23 mouse cellular contexts compared by ENCODE assay signal in the genomic region with DNA sequence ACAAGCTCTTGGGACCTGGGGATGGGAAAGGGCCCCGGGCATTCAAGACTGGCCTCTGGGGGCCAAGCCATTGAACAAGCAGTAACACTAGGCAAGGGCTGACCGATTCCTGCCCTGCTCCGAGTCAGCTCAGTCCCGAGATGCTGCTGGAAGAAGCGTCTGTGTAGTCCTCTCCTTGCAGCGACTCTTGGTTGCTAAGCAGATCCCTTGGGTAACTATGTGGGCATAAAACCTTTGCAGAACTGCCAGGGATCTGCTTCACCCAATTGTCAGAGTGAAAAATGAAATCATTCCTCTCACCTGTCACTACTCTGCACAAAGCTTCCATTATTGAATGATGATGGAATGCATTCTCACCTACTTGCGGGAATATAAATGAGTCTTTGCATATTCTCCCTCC.
DNase-seq lines count a peak whose midpoint lies in the region; ATAC-seq and TF ChIP-seq lines count a peak whose summit lies in the region.
"Had no signal": no experiment of that assay in that cellular context is flagged by ENCODE, and none has a peak within 500 bp of the region (broad histone marks: within the 10 kb centered on the region; RNA-seq: fewer than 3 reads in every experiment).

No protein-coding gene starts in this region.

- peak overlapping the region; percentile 88 for H3K27ac ChIP-seq in cortical plate, adult 2 months (ENCODE audit: insufficient read depth, low read length)
- H3K27ac ChIP-seq: gastrocnemius, adult 2 months; hindbrain, embryonic 14.5 days; kidney, embryonic 15.5 days; midbrain, embryonic 15.5 days; neural tube, embryonic 15.5 days had no signal

- peak; percentile 92 for ATAC-seq in frontal cortex, adult (ENCODE audit: low TSS enrichment)
- ATAC-seq: forebrain, embryonic 14.5 days; intestine, postnatal 0 days; midbrain, embryonic 15.5 days had no signal

- peaks cover 7% of the 10 kb centered on the region; the same call in 1 of the 2 replicates for H3K4me1 ChIP-seq in cortical plate, adult 2 months (ENCODE audit: control insufficient read depth, insufficient read depth, low read length)
- H3K4me1 ChIP-seq: kidney, embryonic 15.5 days; megakaryocyte, embryonic 14.5 days; midbrain, embryonic 15.5 days; neural tube, embryonic 15.5 days had no signal

- intact Hi-C loops in left cerebral cortex, postnatal 10 days (cut with DNase I), result no loop called here

- TF ChIP-seq CTCF in cortical plate, adult 2 months (IDR thresholded peaks at IDR 0.05; ENCODE audit: extremely low read depth, insufficient read depth, low read length), result no peak

- DNase-seq in frontal cortex, postnatal 10 days (ENCODE audit: low spot score in 2 of 2), result no peak
- peak; percentile 61 for DNase-seq in left cerebral cortex, adult 11 months (ENCODE audit: low spot score)
- DNase-seq in left cerebral cortex, postnatal 10 days (ENCODE audit: extremely low spot score in 1 of 2, low spot score in 2 of 2), result no peak
- DNase-seq in right cerebral cortex, postnatal 10 days (ENCODE audit: low spot score in 2 of 2), result peak; percentile 62 to 75
- no peak for DNase-seq in adrenal gland, postnatal 4 days (ENCODE audit: low spot score in 2 of 2)
- DNase-seq: adrenal gland, postnatal 36 days; cerebellum, adult 2 months; cerebellum, postnatal 36 days; gastrocnemius, adult 2 months; heart, postnatal 10 days; lung, adult 18-20 months; lung, postnatal 14 days; spleen, adult 18-20 months; thymus, postnatal 36 days had no signal

- TF ChIP-seq POLR2A in cortical plate, adult 2 months (IDR thresholded peaks at IDR 0.05; ENCODE audit: extremely low read depth, insufficient read depth, low read length), result peak; percentile 54; the same call in 1 of the 2 replicates

- H3K4me3 ChIP-seq in cortical plate, adult 2 months (ENCODE audit: insufficient read depth, low read length), result no peak overlapping the region
- H3K4me3 ChIP-seq: gastrocnemius, adult 2 months; kidney, embryonic 15.5 days; megakaryocyte, embryonic 14.5 days; midbrain, embryonic 15.5 days; neural tube, embryonic 15.5 days had no signal

Comparison
In these comparisons a context has a peak if more than half of its experiments do, and no peak if none do; other contexts are left out.
1. DNase-seq: peak in left cerebral cortex, adult 11 months (single experiment) and right cerebral cortex, postnatal 10 days (2 of 2); none in frontal cortex, postnatal 10 days (0 of 2), left cerebral cortex, postnatal 10 days (0 of 2) and adrenal gland, postnatal 4 days (0 of 2).